Mouse (Mus musculus): ENCODE measurements around the gene Fam122b. TPM values are rescaled to one million over a fixed set of nuclear protein-coding genes. Genes with fewer than 3 reads are reported as not detected.

Fam122b gene
- total RNA-seq, 2 experiments from 2014 or later: 2.5 to 3.5 TPM

- intact Hi-C loops (cut with DNase I): no loop called here
- DNase-seq: no peak
These were observed 64.8 kb downstream of the Fam122b start for GRCm38 (mm10) chrX:53204690-53205311.

DNA sequence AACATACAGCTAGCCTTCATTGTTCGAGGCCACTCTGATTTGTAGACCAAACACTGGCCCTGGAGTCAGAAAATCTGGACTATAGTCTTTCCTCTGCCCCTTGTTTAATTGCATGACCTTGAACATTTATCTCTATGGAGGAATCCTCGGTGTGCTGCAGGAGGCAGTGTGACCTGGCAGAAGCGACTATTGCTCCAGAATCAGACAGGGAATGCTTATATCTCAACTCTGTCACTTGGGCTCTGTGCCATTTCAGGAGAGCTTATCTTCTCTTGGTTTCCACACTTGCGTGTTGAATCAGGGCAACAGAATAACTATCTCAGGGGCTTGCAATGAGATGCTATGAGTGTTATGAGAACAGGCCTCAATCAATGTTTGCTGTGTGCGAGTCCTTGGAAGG, 68.0 kb downstream of the Fam122b start:
- intact Hi-C loops (cut with DNase I): no loop called here
- no peak for DNase-seq

- DNase-seq: no peak
- intact Hi-C loops (cut with DNase I): no loop called here
These were observed 71.9 kb downstream of the Fam122b start for GRCm38 (mm10) chrX:53197681-53198080.

DNA sequence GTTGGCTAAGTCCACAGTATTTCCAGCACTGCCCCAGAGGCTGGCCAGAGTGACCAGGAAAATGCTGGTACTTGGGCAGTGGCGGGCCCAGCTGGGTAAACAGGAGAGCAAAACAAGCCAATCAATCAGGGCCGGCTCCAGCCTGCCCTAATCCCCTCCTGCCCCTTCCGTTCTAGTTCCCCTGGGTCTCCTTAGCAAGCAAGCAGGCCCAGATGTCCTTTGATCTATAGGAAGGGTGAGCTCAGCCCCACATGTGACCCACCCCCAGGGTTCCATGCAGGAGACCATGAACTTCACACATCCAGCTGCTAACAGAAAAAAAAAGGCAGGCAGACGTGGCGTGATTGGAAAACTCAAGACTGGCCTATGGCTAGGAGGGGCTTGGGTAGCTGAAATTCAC, 73.2 kb downstream of the Fam122b start:
- DNase-seq: no peak
- intact Hi-C loops (cut with DNase I): no loop called here

Other genes starting within 250 kb of the Fam122b start
- not detected for gene Plac1, start 29.7 kb downstream of the Fam122b start, total RNA-seq (2021)
- not detected for gene Fam122c, start 3.6 kb upstream of the Fam122b start, total RNA-seq (2021)
- 10 to 100 TPM; 45.2 to 48.3 TPM for gene Mospd1, start 100.7 kb upstream of the Fam122b start, total RNA-seq (2021)
- not detected for gene Etd, start 165.1 kb upstream of the Fam122b start, total RNA-seq (2021)